Mouse (Mus musculus) CH12.LX (cell line): ENCODE data around the gene Gdf15.

ENCODE experiments used
- CHD1 ChIP-seq: IDR thresholded peaks from 2 replicates; pipeline ENCODE4 v1.6.1; 2012; ENCODE audit warnings: low read depth, low read length, improper control_type of control experiment, inconsistent platforms
- CHD2 ChIP-seq: IDR thresholded peaks from 2 replicates; pipeline ENCODE4 v1.6.1; 2011; ENCODE audit warnings: low read length, improper control_type of control experiment
- CTCF ChIP-seq, 2 experiments: IDR thresholded peaks in 1 of 2; conservative IDR thresholded peaks in 1 of 2; 2 replicates each; pipeline ENCODE4 v1.5.1; 2011 to 2012; ENCODE audit warnings: low read depth in 2 of 2, low read length in 2 of 2, improper control_type of control experiment in 1 of 2, inconsistent platforms in 1 of 2, mild to moderate bottlenecking in 1 of 2, moderate library complexity in 1 of 2
- ELF1 ChIP-seq: IDR thresholded peaks from 2 replicates; pipeline ENCODE4 v1.6.1; 2014; ENCODE audit warnings: low read depth, mild to moderate bottlenecking, inconsistent platforms, low read length, improper control_type of control experiment
- EP300 ChIP-seq: IDR thresholded peaks from 2 replicates; pipeline ENCODE4 v1.6.1; 2011; ENCODE audit warnings: low read length, improper control_type of control experiment
- ETS1 ChIP-seq: conservative IDR thresholded peaks from 2 replicates; pipeline ENCODE4 v1.6.1; 2012; ENCODE audit warnings: low read depth, mild to moderate bottlenecking, inconsistent platforms, low read length, improper control_type of control experiment, moderate library complexity
- POLR2A ChIP-seq: IDR thresholded peaks from 2 replicates; pipeline ENCODE4 v1.6.1; 2011; ENCODE audit warnings: low read depth, mild to moderate bottlenecking, improper control_type of control experiment, low read length
- RCOR1 ChIP-seq: conservative IDR thresholded peaks from 2 replicates; pipeline ENCODE4 v1.6.1; 2012; ENCODE audit warnings: low read depth, mild to moderate bottlenecking, inconsistent platforms, low read length, improper control_type of control experiment

GRCm38 (mm10) chr8:70600473-70601270, 31.6 kb downstream of the Gdf15 start:
- TF ChIP-seq CHD1 (no peak), POLR2A (no peak), EP300 (no peak), CTCF (conservative IDR thresholded peaks at IDR 0.05 in 1 of 2, IDR thresholded peaks at IDR 0.05 in 1 of 2; ENCODE audit: low read depth in 2 of 2, low read length in 2 of 2) (no peak), ETS1 (no peak), ELF1 (no peak), RCOR1 (no peak), CHD2 (no peak)
